Mouse (Mus musculus) lung, postnatal 36 days (tissue): ENCODE results near the gene Ubr7.

Source experiments
- DNase-seq: peaks from one replicate; pipeline ENCODE4 v3.0.0; 2022; ENCODE audit warnings: mixed read lengths

Ubr7 gene

DNA sequence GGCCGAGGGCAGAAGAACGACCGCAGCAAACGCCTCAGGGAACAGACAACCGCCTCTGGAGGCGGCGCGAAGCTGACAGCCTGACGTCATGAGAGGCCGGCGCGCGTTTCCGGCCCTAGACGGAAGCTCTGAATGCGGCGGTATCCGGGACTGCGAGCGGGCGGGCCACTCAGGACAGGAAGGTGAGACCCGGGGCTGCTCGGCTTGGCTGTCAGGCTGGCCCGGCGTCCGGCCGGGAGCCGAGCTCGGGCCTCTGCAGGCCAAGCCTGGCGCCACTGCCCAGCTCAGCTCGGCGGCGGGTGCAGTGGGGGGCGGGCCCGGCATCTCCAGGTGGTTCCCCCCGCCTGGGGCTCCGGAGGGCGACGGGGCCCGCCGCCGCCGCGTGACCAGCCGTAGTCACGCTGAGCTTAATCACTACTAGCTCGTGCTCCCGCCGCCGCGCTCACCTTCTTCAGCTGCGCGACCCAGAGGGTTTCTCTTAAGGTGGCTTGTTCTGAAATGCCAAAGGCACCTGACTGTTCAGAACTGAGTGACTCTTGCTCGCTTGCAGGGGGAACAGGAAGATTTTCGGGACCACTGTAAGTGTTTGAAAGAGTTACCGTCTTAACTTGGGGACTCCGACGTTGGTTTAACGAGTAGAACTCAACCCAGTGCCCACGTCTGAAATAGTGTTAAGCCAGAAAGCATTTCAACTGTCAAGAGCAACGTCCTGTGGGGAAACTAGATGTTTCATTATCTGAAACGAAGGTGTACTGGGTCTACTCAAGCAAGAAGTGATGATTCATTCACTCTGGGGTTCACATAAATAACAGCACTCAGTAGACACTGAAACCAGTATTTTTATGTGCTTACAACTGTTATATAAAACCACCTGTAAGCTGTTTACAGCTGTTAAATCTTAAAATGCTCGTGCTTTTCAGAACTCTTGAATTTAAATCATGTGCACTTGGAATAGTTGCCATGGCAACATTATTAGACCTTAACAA is 13.9 kb upstream of the Ubr7 start, which contains the start of the genes Moap1 and Tmem251:
Gene Moap1, minus strand, starts transcription at position 73 of the 986 bp plus-strand sequence.
Gene Tmem251, plus strand, starts transcription at position 174 of the 986 bp plus-strand sequence.
- peak; percentile 94 for DNase-seq

DNA sequence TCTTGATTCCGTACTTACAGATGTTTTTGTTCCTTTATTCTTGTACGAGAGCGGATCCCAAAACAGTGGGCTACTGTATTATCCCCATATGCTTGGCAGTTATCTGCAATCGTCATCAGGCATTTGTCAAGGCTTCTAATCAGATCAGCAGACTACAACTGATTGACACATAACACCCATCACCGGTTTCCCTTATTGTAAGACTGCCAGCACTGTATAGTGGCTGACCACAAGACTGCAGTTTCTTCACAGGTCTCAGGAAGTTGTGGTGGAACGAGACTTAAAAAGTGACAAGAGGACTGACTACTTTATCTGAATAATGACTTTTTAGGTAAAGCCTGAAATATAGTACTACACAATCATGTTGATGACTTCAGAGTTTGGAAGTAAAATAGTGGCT is 12.9 kb upstream of the Ubr7 start:
- DNase-seq: peak; percentile 55

DNA sequence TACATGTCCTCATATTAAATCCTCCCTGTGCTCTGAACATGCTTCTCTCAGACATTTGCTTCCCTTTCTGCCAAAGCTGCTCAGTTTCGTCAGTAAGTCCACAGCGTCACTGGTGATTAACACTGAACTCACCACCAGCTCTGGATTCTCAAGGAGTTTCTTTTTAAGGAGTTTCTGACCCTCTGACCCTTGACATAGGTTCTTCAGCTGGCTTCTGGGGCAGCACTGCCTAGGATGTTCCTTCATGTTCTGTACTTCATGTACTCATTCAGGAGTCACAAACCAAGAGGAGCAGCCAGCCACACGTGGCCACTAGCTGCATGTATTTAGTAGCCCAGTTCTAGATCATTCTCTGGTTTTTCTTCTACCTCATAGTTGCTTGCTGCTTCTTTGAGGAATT is 9.5 kb upstream of the Ubr7 start:
- no peak for DNase-seq

DNA sequence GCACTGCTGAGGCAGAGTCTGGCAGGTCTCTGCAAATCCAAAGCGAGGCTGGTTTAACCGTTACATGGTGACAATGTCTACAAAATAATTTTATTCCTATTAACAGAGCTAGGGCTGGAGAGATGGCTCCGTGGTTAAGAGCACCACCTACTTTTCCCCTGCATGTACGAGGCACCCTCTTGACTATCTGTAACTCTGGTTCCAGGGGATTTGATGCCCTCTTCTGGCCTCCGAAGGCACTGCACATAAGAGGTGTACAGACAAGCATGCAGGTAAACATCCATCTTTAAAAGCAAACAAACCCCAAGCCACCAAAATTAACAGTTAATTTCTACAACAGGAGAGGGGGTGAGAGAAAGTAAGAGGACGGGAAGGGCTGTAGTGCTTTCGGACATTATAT is 1.5 kb upstream of the Ubr7 start:
- peak; percentile 56 for DNase-seq

DNA sequence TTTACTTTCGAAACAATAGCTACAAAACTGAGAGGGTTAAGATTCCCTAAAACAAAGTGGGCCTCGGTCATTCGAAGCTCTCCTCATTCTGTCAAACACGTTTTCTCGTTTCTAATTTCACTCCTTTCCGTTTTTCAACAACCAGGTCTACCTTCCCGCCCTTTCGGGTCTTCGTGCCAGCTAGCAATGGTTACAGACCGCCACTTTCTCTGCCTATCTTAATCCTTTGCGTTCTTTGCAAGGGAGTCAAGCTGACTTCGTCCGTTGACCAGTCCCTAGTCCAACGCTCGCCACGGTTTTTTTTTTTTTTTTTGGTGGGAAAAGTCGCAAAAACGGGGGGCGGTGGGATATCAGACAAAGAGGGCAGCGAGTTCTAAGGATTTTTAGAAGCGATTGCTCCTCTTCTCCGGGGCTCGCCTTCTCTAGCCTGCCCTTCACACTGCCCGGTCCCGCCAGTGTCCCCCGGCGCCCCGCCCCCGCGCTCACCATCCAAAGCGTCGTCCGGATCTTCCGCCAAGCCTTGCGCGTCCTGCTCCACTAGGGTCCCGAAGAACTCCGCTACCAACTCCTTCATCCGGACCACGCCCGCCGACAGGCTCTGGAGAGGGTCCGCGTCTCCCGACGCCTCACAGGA is 595 bp upstream of the Ubr7 start:
- no peak for DNase-seq

DNA sequence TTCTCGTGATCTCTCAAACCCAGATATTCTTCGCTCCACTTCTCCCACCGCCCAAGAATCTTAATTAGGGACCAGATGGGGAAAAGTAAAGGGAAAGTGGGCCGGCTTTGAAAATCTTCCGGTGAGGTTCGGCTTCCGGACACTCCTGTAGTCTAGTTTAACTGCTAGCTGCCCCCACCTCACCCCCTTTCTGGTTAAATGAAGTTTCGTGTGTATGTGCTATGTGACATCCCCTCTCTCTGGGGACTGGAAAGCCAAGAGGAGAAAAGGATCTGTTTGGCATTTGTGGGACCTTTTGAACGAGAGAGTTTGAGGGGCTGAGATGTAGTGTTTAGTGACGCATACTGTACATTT is 613 bp downstream of the Ubr7 start, which contains the start of gene Gm20604:
Gene Gm20604, minus strand, starts transcription at position 270 of the 354 bp plus-strand sequence.
- DNase-seq: no peak

DNA sequence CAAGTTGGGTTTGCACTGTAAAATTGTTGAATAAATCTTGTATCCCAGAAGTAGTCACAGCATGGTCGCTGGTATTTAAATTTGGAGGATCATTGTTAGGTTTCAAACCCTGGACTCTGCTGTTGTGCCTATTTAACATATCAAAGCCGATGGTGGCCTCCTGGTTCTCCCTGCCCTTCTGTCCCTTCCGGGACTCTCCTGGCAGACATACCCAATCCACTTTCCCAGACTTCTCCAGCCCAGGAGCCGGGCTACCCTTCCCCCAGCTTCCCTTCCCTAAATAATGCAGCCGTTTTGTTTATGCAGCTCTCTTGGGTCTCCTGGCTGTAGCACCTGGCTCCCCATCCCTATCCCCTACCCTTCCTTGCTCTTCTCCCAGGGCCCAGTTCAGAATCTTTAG is 1.2 kb downstream of the Ubr7 start:
- DNase-seq: peak; percentile 15

DNA sequence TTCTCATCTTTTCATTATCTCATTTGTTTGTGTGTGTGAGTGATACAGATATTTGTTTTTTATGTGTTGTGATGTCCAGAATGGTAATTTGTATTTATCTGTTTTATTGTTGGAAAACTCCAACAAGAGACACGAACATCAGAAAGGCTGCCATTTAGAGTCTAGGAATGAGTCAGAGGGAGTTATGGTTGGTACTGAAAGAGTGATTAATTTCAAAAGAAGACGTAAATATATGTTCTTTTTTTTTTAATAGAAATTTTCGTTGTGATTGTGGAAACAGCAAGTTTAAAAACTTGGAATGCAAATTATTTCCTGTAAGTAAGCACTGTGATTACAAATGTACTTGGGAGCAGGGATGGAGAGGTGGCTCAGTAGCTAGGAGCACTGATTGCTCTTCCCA is 3.9 kb downstream of the Ubr7 start:
- no peak for DNase-seq

DNA sequence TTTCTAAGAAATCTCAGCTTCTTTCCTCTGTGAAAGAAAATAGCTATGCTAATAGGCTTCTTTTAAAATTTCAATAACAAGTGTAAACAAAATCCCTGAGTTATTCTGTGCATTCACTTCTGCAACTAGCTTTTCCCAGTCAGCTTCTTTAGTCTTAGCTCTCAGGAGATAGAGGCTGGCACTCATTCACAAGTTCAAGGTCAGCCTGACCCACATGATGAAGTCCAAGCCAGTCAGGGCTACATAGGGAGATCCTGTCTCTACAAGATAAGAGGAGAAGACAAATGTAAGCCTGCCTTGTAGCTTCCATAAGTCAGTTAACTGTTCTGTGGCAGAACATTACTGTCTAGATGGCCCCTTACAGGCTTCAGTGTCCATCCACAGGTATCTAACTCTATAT is 5.9 kb downstream of the Ubr7 start:
- DNase-seq: no peak

DNA sequence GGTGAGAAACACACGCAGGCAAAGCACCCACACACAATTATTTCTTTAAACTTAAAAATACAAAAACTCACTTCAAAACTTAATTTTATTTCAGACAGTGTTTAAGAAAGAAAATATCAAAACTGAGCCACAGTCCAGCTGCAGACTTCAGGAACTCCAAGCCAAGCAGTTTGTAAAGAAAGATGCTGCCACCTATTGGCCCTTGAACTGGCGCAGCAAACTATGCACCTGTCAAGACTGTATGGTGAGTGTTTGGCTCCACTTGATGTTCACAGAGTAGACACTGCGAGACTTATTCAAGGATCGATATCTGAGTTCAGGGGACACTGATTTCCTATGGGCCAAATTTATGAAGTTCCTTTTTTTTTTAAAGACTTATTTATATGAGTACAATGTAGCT is 11.2 kb downstream of the Ubr7 start:
- DNase-seq: peak; percentile 20

DNA sequence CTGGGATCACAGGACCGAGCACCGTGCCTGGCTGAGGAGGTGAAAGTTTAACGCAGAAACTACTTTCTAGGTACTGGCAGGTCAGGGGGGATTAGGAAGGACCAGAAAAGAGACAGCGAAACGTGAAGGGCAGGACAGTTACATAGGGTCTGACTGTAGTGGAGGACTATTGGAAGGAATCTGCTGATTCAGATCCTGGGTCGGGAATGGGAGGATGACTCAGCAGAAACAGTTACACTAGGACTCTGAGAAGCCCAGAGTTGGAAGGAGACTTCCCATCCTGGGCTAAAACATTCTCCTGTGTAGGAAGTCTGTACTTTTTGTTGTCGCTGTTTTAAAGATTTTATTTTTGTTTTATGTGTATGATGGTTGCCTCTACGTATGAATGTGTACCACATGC is 13.8 kb downstream of the Ubr7 start:
- DNase-seq: no peak

DNA sequence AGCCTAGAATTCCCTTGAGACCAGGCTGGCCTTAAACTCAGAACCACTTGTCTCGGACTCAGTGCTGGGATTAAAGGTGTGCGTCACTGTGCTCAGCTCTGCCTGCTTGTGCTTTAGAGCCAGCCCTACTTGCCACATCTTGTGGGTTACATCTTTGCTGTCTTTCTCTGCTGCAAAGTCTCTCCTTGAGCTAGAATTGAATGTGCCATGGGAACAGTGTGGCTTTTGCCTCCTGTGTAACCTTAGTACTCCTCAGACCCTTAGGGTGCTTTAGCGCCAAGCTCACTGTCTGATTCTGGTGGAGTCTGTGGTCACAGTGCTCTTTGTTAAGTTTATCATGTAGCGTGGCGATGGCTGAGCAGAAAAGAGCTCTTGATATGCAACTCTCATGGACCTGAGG is 14.9 kb downstream of the Ubr7 start:
- DNase-seq: no peak

DNA sequence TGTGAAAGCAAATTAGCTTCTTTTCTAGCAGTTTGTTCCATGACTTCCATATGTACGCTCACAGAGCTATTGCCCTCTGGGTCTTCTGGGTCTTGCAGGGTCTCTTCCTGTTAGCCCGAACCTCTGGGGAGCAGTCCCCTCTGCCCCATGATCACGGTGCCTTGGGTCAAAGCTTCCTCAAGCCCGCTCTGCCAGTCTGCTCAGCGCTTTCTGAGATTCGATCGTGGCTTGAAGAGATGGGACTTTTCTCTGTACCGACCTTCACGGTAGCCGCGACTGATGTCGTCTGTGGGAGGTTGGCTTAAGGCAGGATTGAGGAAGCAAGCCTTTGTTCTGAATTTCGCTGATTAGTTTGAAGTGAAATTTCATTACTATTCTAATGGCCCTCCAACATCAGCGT is 18.3 kb downstream of the Ubr7 start:
- DNase-seq: no peak

DNA sequence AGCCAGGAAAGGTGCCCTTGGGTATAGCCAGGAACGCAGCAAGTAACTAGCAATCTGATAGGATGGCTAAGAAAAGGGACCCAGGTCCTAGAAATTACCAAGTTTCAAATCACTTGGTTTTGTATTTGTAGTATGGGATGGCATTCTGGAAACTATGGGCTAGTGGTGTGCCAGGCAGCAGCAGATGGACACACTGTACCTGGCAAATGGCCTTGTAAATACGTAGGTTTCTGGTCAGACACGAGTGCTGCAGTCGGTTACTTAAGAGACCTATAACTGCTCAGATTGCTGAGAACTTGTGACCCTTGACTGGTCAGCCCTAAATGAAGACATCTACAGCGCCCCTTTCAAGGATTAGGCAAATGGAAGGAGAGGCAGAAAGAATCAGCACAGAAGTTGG is 20.4 kb downstream of the Ubr7 start:
- DNase-seq: no peak

DNA sequence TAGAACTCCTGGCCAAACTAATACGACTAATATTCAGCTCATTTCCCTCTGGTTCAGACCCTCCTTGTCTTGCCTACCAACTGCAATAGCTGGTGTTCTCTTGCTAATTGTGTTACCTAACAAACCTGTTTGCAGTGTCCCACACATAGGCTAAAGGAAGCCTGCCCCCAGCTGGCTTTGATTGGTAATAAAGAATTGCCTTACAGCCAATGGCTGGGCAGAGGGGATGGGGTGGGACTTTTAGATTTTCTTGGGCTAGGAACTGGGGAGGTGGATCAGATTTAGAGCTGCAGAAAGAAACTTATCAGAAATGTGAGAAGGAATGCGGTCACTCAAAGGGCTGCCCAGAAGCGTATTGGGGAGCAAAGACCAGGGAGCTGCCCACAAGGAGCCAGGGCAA is 21.7 kb downstream of the Ubr7 start:
- DNase-seq: peak; percentile 49

DNA sequence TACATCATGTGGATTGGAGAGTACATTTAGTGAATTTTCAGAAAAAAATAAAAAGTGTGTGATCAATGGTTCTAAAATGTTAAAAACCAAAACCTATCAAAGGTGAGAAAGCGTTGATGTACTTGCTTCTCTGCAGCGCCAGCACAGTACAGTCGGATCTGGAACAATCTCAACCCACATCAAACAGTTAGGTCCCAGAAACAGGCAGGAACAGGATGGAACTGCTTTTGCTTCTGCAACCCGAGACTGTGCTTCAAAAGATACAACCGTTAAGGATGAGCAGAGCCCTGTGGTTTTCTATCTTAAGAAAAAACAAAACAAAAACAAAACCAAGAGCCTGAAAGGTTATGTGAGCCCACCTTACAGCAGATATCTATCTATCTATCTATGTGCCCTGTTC is 25.1 kb downstream of the Ubr7 start:
- no peak for DNase-seq

DNA sequence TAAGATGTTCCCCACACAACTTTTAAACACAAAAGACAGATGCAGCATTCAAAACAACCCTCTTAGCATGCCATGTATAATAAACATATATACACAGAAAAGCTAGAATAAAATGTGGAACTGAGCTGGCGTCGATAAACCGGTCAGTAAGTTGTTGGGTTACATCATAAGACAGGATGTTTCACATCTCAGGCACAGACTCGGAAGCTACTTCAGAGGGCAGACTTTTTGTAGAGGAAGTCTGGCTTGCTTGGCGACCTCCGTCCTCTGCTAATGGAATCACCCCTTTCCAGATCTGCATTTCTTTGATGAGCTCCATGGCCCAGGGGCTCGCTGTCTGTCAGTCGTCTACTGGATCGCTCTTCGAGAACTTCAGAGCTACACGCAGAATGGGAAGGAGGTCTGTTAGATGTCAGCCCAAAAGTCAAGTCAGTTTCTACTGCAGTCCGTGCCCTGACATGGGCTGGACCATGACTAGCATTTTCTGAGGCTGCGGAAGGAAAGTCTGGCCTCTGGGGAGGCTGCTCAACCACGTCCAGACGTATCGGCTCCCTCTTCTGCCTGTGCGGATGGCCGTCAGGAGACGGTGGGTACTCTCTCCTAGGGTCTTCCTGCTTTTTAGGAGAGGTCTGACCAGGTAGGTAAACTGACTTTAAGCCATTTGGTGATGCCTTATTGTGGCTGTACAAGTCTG is 27.3 kb downstream of the Ubr7 start:
- DNase-seq: no peak

DNA sequence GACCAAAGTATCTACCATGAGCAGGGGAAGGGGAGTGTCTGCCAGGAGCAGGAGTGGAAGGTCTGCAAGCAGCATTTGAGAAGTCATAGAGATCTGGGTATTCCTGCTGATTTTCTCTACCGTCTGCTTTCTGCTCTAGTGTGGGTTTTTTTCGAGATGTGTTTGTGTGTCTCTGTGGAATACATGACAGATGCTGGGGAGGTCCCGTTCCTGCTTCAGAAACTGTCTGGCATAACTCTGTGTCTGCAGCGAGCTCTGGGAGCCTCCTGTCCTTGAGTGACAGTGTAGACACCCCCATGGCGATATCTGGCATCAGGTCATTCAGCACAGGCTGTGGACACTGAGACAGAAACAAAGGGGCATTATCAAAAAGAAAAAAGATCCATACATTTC is 27.8 kb downstream of the Ubr7 start:
- no peak for DNase-seq

DNA sequence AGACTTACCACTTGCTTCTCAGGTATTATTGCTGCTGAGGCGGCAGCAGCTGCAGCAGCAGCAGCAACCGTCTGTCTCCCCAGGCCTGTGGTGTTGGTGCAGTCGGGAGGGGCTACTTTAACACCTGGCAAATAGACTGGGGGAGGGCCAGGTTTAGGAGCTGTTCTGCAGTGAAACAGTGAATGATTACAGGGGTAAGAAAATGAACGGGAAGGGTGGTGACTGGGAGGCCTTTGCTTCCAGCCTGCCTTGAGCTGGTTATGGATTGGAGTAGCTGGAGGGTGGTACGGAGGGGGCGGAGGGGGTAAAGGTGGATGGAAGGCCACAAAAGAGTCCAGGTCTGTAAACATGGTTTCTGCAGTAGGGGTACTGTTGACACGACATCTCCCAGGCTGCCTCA is 30.2 kb downstream of the Ubr7 start:
- DNase-seq: no peak

DNA sequence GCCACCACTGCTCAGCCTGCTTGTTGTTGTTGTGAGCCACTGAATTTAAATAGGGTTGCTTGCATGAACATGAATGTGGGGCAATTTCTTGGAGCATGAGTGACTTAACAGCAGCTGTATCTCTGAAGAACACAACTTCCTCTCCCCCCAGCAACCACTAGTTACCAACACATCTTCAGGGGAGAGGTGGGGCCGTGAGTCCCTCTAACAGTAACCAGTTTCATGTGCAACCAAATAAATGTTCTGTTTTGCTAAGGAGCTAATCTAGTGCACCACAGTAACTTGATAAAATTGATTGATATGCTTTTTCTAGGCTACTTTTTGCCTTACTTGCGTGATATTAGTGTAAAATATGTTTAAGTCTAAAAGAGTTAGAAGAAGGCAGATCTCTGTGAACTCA is 41.8 kb downstream of the Ubr7 start:
- DNase-seq: no peak

DNA sequence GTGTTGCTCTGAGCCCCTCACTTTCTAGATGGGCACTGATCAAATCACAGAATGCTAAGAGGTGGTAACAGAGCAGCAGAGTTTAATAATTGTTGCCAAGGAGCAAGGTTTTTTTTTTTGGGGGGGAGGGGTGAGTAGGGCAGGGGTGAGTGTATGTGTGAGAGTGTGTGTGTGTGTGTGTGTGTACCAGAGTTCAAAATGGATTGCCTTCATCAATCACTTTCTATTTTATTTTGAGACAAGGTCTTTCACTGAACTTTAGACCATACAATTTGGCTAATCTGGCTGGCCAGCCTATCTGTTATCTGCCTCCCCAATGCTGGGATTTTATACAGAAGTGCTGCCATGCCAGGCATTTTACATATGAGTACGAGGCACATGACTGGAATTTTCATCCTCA is 57.1 kb downstream of the Ubr7 start:
- DNase-seq: no peak

DNA sequence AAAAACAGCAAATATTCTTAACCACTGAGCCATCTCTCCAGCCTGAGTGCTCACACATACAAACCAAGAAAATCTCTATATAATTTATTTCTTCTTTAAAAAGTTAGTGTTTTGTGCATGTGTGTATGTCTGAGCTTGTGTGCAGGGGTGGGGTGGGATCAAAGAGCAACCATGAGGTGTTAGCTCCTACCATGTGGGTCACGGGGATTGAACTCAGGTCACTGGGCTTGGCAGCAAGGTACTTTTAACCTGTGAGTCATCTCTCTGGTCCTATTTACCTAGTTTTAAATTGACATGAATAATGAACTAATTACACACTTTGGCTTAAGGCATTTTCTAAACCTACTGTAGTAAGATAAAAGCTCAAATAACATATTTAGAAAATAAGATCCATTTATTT is 68.6 kb downstream of the Ubr7 start:
- no peak for DNase-seq

DNA sequence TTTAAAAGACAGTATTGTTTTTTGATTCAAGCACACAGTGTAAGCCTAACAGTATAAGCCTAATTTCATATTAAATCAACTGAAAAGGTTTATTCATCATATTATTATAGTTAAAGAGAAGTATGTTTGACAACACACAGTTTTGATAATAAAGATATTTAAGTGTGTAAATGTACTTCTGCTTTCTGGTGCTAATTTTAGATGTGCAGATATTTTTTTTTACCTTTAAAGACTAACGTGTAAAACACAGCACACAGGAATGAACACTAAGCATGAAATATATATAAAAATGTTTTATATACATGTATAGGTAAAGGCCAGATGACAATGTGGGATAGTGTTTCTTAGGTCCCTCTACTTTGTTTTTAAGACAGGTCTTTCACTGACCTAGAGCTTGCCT is 69.4 kb downstream of the Ubr7 start:
- DNase-seq: no peak
